Mouse (Mus musculus): ENCODE measurements at regions not wholly inside any gene's neighbourhood (a gene's known extent, or its start where the extent isn't known, plus 50 kb on each side); places are given as distances from the start of the nearest gene placed in this dataset.

GRCm38 (mm10) chr1:94582526-94582925, 530.2 kb upstream of the Pdcd1 start:
- DNase-seq, result no peak

- no peak for DNase-seq
Observed at GRCm38 (mm10) chr1:94581650-94582405, 529.5 kb upstream of the Pdcd1 start.

- DNase-seq, result no peak
Observed at GRCm38 (mm10) chr1:94532773-94533541, 480.6 kb upstream of the Pdcd1 start.

- peak; percentile 14 to 15 for DNase-seq
Observed at GRCm38 (mm10) chr1:94504080-94504520, 451.7 kb upstream of the Pdcd1 start.

GRCm38 (mm10) chr1:94503379-94504079, 451.2 kb upstream of the Pdcd1 start:
- DNase-seq, result peak; percentile 21 to 36

GRCm38 (mm10) chr1:94502066-94502861, 449.9 kb upstream of the Pdcd1 start:
- no peak for DNase-seq

GRCm38 (mm10) chr1:94496992-94497391, 444.6 kb upstream of the Pdcd1 start:
- no peak for DNase-seq

GRCm38 (mm10) chr1:94496341-94496740, 444.0 kb upstream of the Pdcd1 start:
- DNase-seq, result no peak

GRCm38 (mm10) chr1:94487062-94487461, 434.7 kb upstream of the Pdcd1 start:
- no peak for DNase-seq

- DNase-seq, result peak; percentile 26 to 47
Observed at GRCm38 (mm10) chr1:94469834-94470233, 417.5 kb upstream of the Pdcd1 start.

GRCm38 (mm10) chr1:94423731-94424130, 371.4 kb upstream of the Pdcd1 start:
- DNase-seq, result no peak

GRCm38 (mm10) chr1:94413043-94413442, 360.7 kb upstream of the Pdcd1 start:
- DNase-seq, result peak; percentile 25 to 37

GRCm38 (mm10) chr1:94366606-94367005, 314.3 kb upstream of the Pdcd1 start:
- no peak for DNase-seq

GRCm38 (mm10) chr1:94356996-94357395, 304.6 kb upstream of the Pdcd1 start:
- no peak for DNase-seq

GRCm38 (mm10) chr1:94355873-94356272, 303.5 kb upstream of the Pdcd1 start:
- DNase-seq, result no peak

GRCm38 (mm10) chr1:94342576-94342975, 290.2 kb upstream of the Pdcd1 start:
- DNase-seq, result no peak

- DNase-seq, result no peak
Observed at GRCm38 (mm10) chr1:94341237-94341636, 288.9 kb upstream of the Pdcd1 start.

- DNase-seq, result no peak
Observed at GRCm38 (mm10) chr1:94318029-94318428, 265.7 kb upstream of the Pdcd1 start.

- no peak for DNase-seq
Observed at GRCm38 (mm10) chr1:94298395-94298794, 246.0 kb upstream of the Pdcd1 start.

GRCm38 (mm10) chr1:94272569-94272968, 220.2 kb upstream of the Pdcd1 start:
- DNase-seq, result peak in 1 of 2 experiments; percentile 2

- no peak for DNase-seq
Observed at GRCm38 (mm10) chr1:94263313-94263712, 211.0 kb upstream of the Pdcd1 start.

GRCm38 (mm10) chr1:94235426-94235825, 183.1 kb upstream of the Pdcd1 start:
- no peak for DNase-seq

- peak; percentile 6 to 14 for DNase-seq
Observed at GRCm38 (mm10) chr1:94221006-94221405, 168.7 kb upstream of the Pdcd1 start.
